Mouse (Mus musculus): ENCODE results near the gene Mfap5. TPM values are rescaled to one million over a fixed set of nuclear protein-coding genes. Genes with fewer than 3 reads are reported as not detected.
"Not testable (repeated sequence)": the region's sequence is repeated elsewhere in the genome, so short reads cannot be mapped to it uniquely, and the experiment has no call there.

Mfap5 gene
- polyA plus RNA-seq, 1 experiment: 3.6 TPM

DNA sequence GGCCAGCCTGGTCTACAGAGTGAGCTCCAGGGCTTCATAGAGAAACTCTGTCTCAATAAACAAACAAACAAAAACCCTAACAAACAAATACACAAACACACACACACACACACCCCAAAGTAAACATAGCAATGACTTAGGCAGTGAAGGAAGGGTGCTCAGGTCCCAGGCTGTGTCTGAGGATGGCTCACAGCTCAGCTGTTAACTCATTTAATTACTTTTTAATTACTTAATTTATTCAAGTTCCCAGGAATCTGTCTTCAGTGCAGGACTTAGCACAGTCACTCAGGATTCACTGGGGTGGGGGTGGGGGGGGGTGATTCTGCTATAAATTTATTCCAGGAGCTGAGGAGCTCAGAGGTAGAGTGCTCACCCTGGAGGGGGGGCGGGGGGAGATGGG, 64.1 kb downstream of the Mfap5 start:
- Histone ChIP-seq H3K27ac (ENCODE audit: insufficient read depth, low read length) (no peak overlapping the region), H3K9me3 (replicated peaks; ENCODE audit: control insufficient read depth, insufficient read depth, low read length, poor library complexity, severe bottlenecking) (no peaks in the 10 kb centered on the region), H3K4me1 (ENCODE audit: control insufficient read depth, insufficient read depth, low read length) (no peaks in the 10 kb centered on the region), H3K4me3 (ENCODE audit: low read depth, low read length) (no peak overlapping the region), H3K9ac (ENCODE audit: low read depth, poor library complexity, severe bottlenecking) (no peak overlapping the region), H3K27me3 (ENCODE audit: control insufficient read depth, insufficient read depth, low read length, poor library complexity, severe bottlenecking) (no peaks in the 10 kb centered on the region), H3K36me3 (ENCODE audit: control insufficient read depth, insufficient read depth, low read length, poor library complexity, severe bottlenecking) (no peaks in the 10 kb centered on the region)
- no peak for TF ChIP-seq EP300 (IDR thresholded peaks at IDR 0.05; ENCODE audit: insufficient read depth, low read depth, low read length)
- no peak for TF ChIP-seq POLR2A (IDR thresholded peaks at IDR 0.05; ENCODE audit: insufficient read depth, low read length)
- no peak for TF ChIP-seq CTCF (IDR thresholded peaks at IDR 0.05; ENCODE audit: low read depth, low read length)

DNA sequence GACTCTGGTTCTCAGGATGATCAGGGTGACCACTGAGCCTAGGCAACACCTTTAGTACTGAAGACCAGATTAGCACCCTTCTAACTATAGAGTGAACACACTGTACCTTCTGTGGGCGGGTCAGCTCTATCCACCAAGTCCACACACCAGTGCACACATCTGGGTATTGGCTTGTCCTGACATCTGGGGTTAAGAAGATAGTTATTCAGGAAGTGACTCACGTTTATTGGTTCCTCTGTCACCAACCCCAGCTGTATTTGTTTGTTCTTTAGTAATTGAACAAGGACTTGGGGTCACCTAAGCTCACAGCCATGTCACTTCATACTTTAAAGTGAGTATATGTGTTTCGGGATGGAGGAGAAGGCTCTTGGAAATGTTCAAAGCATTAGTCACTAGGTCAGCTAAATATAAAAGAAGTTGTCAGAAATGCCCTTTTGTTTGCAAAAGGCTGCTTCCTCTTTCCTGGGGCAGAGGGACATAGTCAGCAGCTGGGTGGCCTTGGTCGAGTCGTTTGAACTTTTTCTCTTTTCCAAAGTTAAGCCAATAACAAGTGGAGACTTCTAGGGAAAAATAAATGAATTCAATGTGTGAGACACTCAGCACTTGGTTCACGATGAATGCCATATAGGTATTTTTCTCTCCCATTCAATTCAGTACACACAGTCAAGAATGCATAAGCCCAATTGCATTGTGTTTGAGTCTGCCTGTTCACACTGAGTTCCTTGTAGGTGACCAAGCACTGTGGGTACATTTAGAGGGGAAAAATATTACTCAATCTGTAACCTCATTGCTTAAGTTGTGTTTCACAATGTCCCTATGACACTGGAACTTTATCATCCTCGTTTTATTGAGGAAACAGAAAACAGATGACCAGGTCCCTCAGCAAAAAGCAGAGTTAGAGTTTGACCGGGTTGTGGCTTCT, 65.3 kb downstream of the Mfap5 start:
- H3K36me3 ChIP-seq (ENCODE audit: control insufficient read depth, insufficient read depth, low read length, poor library complexity, severe bottlenecking): no peaks in the 10 kb centered on the region
- no peak overlapping the region for H3K4me3 ChIP-seq (ENCODE audit: low read depth, low read length)
- no peak overlapping the region for H3K9ac ChIP-seq (ENCODE audit: low read depth, poor library complexity, severe bottlenecking)
- H3K9me3 ChIP-seq (replicated peaks; ENCODE audit: control insufficient read depth, insufficient read depth, low read length, poor library complexity, severe bottlenecking): no peaks in the 10 kb centered on the region
- TF ChIP-seq CTCF (IDR thresholded peaks at IDR 0.05; ENCODE audit: low read depth, low read length) (no peak), EP300 (IDR thresholded peaks at IDR 0.05; ENCODE audit: insufficient read depth, low read depth, low read length) (no peak), POLR2A (IDR thresholded peaks at IDR 0.05; ENCODE audit: insufficient read depth, low read length) (no peak)
- no peak overlapping the region for H3K27ac ChIP-seq (ENCODE audit: insufficient read depth, low read length)
- no peaks in the 10 kb centered on the region for H3K27me3 ChIP-seq (ENCODE audit: control insufficient read depth, insufficient read depth, low read length, poor library complexity, severe bottlenecking)
- H3K4me1 ChIP-seq (ENCODE audit: control insufficient read depth, insufficient read depth, low read length): no peaks in the 10 kb centered on the region

DNA sequence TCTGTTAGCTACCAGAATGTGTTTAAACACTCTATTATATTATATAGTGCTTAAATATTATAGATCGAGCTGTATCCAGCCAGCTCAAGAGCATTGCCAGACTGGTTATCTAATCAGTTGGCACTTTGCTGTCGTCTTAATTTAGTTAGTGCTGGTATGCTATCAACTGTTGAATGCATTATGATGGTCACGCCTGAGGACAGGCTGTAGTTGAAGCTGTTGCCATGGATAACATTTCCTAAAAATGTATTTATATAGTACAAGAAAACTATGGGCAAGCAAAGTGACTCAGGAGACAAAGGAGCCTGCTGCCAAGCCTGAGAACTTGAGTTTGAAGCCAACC, 65.9 kb downstream of the Mfap5 start:
- Histone ChIP-seq H3K9ac (ENCODE audit: low read depth, poor library complexity, severe bottlenecking) (no peak overlapping the region), H3K9me3 (replicated peaks; ENCODE audit: control insufficient read depth, insufficient read depth, low read length, poor library complexity, severe bottlenecking) (no peaks in the 10 kb centered on the region), H3K4me3 (ENCODE audit: low read depth, low read length) (no peak overlapping the region), H3K27ac (ENCODE audit: insufficient read depth, low read length) (no peak overlapping the region), H3K36me3 (ENCODE audit: control insufficient read depth, insufficient read depth, low read length, poor library complexity, severe bottlenecking) (no peaks in the 10 kb centered on the region), H3K27me3 (ENCODE audit: control insufficient read depth, insufficient read depth, low read length, poor library complexity, severe bottlenecking) (no peaks in the 10 kb centered on the region), H3K4me1 (ENCODE audit: control insufficient read depth, insufficient read depth, low read length) (no peaks in the 10 kb centered on the region)
- no peak for TF ChIP-seq CTCF (IDR thresholded peaks at IDR 0.05; ENCODE audit: low read depth, low read length)
- TF ChIP-seq POLR2A (IDR thresholded peaks at IDR 0.05; ENCODE audit: insufficient read depth, low read length): no peak
- no peak for TF ChIP-seq EP300 (IDR thresholded peaks at IDR 0.05; ENCODE audit: insufficient read depth, low read depth, low read length)

DNA sequence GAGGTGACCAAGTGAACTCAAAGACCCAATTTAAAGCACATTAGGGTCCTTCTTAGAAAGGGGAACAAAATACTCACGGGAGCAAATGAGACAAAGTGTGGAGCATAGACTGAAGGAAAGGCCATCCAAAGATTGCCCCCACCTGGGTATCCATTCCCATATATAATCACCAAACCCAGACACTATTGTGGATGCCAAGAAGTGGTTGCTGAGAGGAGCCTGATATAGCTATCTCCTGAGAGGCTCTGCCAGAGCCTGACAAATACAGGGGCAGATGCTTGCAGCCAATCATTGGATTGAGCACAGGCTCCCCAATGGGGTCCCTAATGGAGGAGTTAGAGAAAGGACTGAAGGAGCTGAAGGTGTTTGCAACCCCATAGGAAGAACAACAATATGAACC, 69.4 kb downstream of the Mfap5 start:
- not testable (repeated sequence) for H3K9me3 ChIP-seq (replicated peaks; ENCODE audit: control insufficient read depth, insufficient read depth, low read length, poor library complexity, severe bottlenecking); H3K9ac ChIP-seq (ENCODE audit: low read depth, poor library complexity, severe bottlenecking); H3K27me3 ChIP-seq (ENCODE audit: control insufficient read depth, insufficient read depth, low read length, poor library complexity, severe bottlenecking); H3K4me1 ChIP-seq (ENCODE audit: control insufficient read depth, insufficient read depth, low read length); H3K36me3 ChIP-seq (ENCODE audit: control insufficient read depth, insufficient read depth, low read length, poor library complexity, severe bottlenecking); H3K4me3 ChIP-seq (ENCODE audit: low read depth, low read length); H3K27ac ChIP-seq (ENCODE audit: insufficient read depth, low read length)

DNA sequence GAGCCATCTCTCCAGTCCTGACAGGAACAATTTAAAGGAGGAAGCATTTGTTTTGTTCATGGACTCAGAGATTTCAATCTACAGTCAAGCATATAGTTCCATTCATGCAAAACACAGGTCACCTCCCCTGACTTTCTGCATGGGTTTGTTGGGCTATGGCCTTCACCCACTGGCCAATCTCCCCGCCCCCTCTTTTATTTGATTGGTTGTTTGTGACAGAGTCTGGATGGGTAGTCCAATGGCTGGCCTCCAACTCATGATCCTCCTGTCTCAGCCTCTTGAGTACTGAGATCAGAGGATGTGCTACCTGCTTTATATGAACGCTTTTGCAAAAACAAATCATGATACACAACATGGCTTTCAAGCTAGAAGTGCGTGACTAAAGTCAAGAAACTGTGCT, 71.4 kb downstream of the Mfap5 start:
- Histone ChIP-seq H3K36me3 (ENCODE audit: control insufficient read depth, insufficient read depth, low read length, poor library complexity, severe bottlenecking) (no peaks in the 10 kb centered on the region), H3K4me3 (ENCODE audit: low read depth, low read length) (no peak overlapping the region), H3K4me1 (ENCODE audit: control insufficient read depth, insufficient read depth, low read length) (no peaks in the 10 kb centered on the region), H3K9ac (ENCODE audit: low read depth, poor library complexity, severe bottlenecking) (no peak overlapping the region), H3K27ac (ENCODE audit: insufficient read depth, low read length) (no peak overlapping the region), H3K27me3 (ENCODE audit: control insufficient read depth, insufficient read depth, low read length, poor library complexity, severe bottlenecking) (no peaks in the 10 kb centered on the region), H3K9me3 (replicated peaks; ENCODE audit: control insufficient read depth, insufficient read depth, low read length, poor library complexity, severe bottlenecking) (no peaks in the 10 kb centered on the region)
- no peak for TF ChIP-seq POLR2A (IDR thresholded peaks at IDR 0.05; ENCODE audit: insufficient read depth, low read length)
- no peak for TF ChIP-seq EP300 (IDR thresholded peaks at IDR 0.05; ENCODE audit: insufficient read depth, low read depth, low read length)
- TF ChIP-seq CTCF (IDR thresholded peaks at IDR 0.05; ENCODE audit: low read depth, low read length): no peak

Other genes starting within 250 kb of the Mfap5 start
- not detected in 2 replicates for gene Klrg1, start 223.0 kb upstream of the Mfap5 start, polyA plus RNA-seq (2011; ENCODE audit: insufficient read depth, insufficient read length, low read depth, missing spikeins)
- 98.5 and 104 TPM in 2 replicates for gene M6pr, start 197.1 kb upstream of the Mfap5 start, polyA plus RNA-seq (2011; ENCODE audit: insufficient read depth, insufficient read length, low read depth, missing spikeins)
- gene Phc1, start 165.3 kb upstream of the Mfap5 start, polyA plus RNA-seq (2011; ENCODE audit: insufficient read depth, insufficient read length, low read depth, missing spikeins): 206 and 226 TPM in 2 replicates
- 81.4 and 87.4 TPM in 2 replicates for gene Rimklb, start 7.1 kb upstream of the Mfap5 start, polyA plus RNA-seq (2011; ENCODE audit: insufficient read depth, insufficient read length, low read depth, missing spikeins)
- gene Aicda, start 48.0 kb downstream of the Mfap5 start, polyA plus RNA-seq (2011; ENCODE audit: insufficient read depth, insufficient read length, low read depth, missing spikeins): 0.55 TPM in 1 of 2 replicates, not detected in the other
- gene Apobec1, start 96.6 kb downstream of the Mfap5 start, polyA plus RNA-seq (2011; ENCODE audit: insufficient read depth, insufficient read length, low read depth, missing spikeins): 7.9 and 9.7 TPM in 2 replicates
- gene Gdf3, start 104.2 kb downstream of the Mfap5 start, polyA plus RNA-seq (2011; ENCODE audit: insufficient read depth, insufficient read length, low read depth, missing spikeins): 34.8 and 37.0 TPM in 2 replicates
- 203 and 217 TPM in 2 replicates for gene Dppa3, start 120.6 kb downstream of the Mfap5 start, polyA plus RNA-seq (2011; ENCODE audit: insufficient read depth, insufficient read length, low read depth, missing spikeins)
- 610 and 613 TPM in 2 replicates for gene Nanog, start 201.6 kb downstream of the Mfap5 start, polyA plus RNA-seq (2011; ENCODE audit: insufficient read depth, insufficient read length, low read depth, missing spikeins)